Mouse (Mus musculus) embryonic facial prominence, embryonic 11.5 days (tissue): Measurements from ENCODE around the gene Ankfn1. TPM values are rescaled to one million over a fixed set of nuclear protein-coding genes. Genes with fewer than 3 reads are reported as not detected.

Source experiments
- ATAC-seq: fragments of 200-750 bp; cut with Nextera tagmentation; replicated peaks from 2 replicates; pipeline ENCODE4 v1.8.0; 2017; ENCODE audit warnings: low read depth; ENCODE audit not compliant: insufficient number of reproducible peaks, low FRiP score, low TSS enrichment
- DNase-seq: peaks from one replicate; pipeline ENCODE4 v3.0.0-alpha.2; 2015; ENCODE audit warnings: low spot score
- H3K27ac ChIP-seq: fragments of 300-500 bp; sonication (generic); replicated peaks from 2 replicates; pipeline ENCODE4 v1.5.1; 2014; ENCODE audit warnings: mild to moderate bottlenecking, low read depth, low read length, control low read depth
- H3K27me3 ChIP-seq: fragments of 300-500 bp; sonication (generic); 2 replicates; pipeline ENCODE4 v1.6.1; 2014; ENCODE audit warnings: mild to moderate bottlenecking, low read length, moderate library complexity, mixed read lengths; ENCODE audit not compliant: control insufficient read depth, insufficient read depth
- H3K36me3 ChIP-seq: fragments of 300-500 bp; sonication (generic); replicated peaks from 2 replicates; pipeline ENCODE4 v1.6.1; 2014; ENCODE audit warnings: low read depth, mild to moderate bottlenecking, low read length, moderate library complexity, mixed read lengths; ENCODE audit not compliant: control insufficient read depth, insufficient read depth
- H3K4me1 ChIP-seq: fragments of 300-500 bp; sonication (generic); 2 replicates; pipeline ENCODE4 v1.6.1; 2014; ENCODE audit warnings: low read length, mixed read lengths; ENCODE audit not compliant: control insufficient read depth, insufficient read depth
- H3K4me2 ChIP-seq: fragments of 300-500 bp; sonication (generic); 2 replicates; pipeline ENCODE4 v1.6.1; 2014; ENCODE audit warnings: low read depth, mild to moderate bottlenecking, control low read depth, low read length, moderate library complexity
- H3K4me3 ChIP-seq: fragments of 300-500 bp; sonication (generic); 2 replicates; pipeline ENCODE4 v1.5.1; 2014; ENCODE audit warnings: low read depth, low read length, control low read depth
- H3K9ac ChIP-seq: fragments of 300-500 bp; sonication (generic); replicated peaks from 2 replicates; pipeline ENCODE4 v1.6.1; 2014; ENCODE audit warnings: mild to moderate bottlenecking, control low read depth, low read length
- H3K9me3 ChIP-seq: fragments of 300-500 bp; sonication (generic); replicated peaks from 2 replicates; pipeline ENCODE4 v1.6.1; 2016; ENCODE audit warnings: mild to moderate bottlenecking, low read length, inconsistent platforms, mixed read lengths; ENCODE audit not compliant: control insufficient read depth
- WGBS: fragments of 180-500 bp; shearing (Covaris S2); extraction: QIAGEN DNeasy Blood & Tissue Kit; methylation state at CpG from one replicate; pipeline ENCODE4 v1.1.7; 2014; 5-methylcytosine and 5-hydroxymethylcytosine counted together
- polyA plus RNA-seq: library from polyadenylated mRNA; unstranded; fragments of >200 nt; fragmentation: Nextera tagmentation; extraction: Ambion mirVana; gene quantifications from 2 replicates; pipeline ENCODE4 v1.2.1, GENCODE M21; 2014

Ankfn1 gene
- polyA plus RNA-seq, 1 experiment from 2014 or later: 0.48 TPM

DNA sequence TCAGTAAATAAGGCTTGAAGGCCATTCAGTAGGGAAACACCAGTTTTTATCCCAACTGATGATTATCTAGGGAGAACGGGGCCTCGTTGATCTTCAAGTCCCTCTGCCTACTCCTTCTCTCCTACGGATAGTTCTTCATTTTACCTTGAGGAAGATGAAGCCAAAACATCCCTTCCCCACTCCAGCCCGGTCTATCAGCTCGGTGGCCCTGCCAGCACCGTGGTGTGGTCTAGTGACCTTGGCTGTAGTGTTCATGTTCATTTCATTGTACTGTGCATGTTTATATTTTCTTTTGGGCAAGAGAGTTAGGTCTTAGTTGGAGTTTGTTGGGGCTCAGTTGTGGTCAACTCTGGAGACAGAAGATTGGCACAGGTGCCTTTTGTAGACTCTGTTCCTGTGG, 328.5 kb downstream of the Ankfn1 start:
- Histone ChIP-seq H3K4me2 (no peak overlapping the region), H3K4me3 (no peak overlapping the region), H3K9me3 (no peaks in the 10 kb centered on the region), H3K27ac (no peak overlapping the region), H3K27me3 (no peaks in the 10 kb centered on the region), H3K4me1 (peaks cover 3% of the 10 kb centered on the region; the same call in 1 of the 2 replicates), H3K9ac (no peak overlapping the region), H3K36me3 (no peaks in the 10 kb centered on the region)
- ATAC-seq (no peak), DNase-seq (no peak)
- WGBS: 90% methylated on average over 6 of the region's 6 CpGs

DNA sequence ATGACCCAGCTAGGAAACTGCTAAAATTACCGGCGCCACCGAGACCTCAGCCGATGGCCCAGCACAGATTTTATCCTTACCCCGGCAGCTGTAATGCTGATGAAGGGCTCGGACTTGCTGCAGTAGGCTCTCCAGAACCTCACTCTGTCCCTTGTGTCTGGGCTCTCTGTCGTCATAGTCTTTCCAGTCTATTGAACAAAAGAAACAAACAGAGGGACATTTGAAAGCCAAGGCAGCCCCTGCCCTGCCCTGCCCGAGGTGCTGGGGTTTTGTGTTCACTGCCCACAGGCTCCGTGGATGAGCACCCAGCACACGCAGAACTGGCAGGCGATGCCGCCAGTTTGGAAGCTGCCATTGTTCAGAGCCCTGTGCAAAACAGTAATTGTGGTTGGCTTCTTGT, 330.0 kb downstream of the Ankfn1 start:
- Histone ChIP-seq H3K9me3 (no peaks in the 10 kb centered on the region), H3K4me2 (no peak overlapping the region), H3K9ac (no peak overlapping the region), H3K36me3 (no peaks in the 10 kb centered on the region), H3K27ac (no peak overlapping the region), H3K4me3 (no peak overlapping the region), H3K27me3 (no peaks in the 10 kb centered on the region), H3K4me1 (no peaks in the 10 kb centered on the region)
- 52% methylated on average over 12 of the region's 12 CpGs for WGBS
- DNase-seq (no peak), ATAC-seq (no peak)

DNA sequence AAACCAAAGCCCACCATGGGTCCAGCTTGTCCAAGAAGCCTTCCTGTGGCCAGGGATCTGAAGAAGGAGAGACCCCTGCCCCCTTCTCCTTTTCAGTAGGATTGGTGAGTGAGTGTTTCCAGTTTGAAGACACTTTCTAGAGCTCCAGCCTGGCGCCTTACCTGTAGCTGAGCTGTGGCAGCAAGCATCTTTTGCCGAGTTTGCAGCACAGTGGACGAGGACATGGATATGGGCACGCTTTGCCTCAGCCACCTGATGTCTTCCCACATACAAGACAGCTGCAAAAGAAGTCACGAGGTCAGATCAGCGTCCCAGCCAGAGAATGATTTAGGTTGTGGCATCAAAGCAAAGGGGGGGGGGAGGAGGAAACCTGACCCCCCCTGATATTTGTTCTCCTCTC, 336.9 kb downstream of the Ankfn1 start:
- H3K36me3 ChIP-seq: no peaks in the 10 kb centered on the region
- no peak overlapping the region for H3K4me3 ChIP-seq
- ATAC-seq (no peak), DNase-seq (no peak)
- WGBS: 90% methylated on average over 6 of the region's 6 CpGs
- no peak overlapping the region for H3K9ac ChIP-seq
- no peaks in the 10 kb centered on the region for H3K27me3 ChIP-seq
- no peak overlapping the region for H3K27ac ChIP-seq
- H3K4me1 ChIP-seq: no peaks in the 10 kb centered on the region
- no peak overlapping the region for H3K4me2 ChIP-seq
- H3K9me3 ChIP-seq: no peaks in the 10 kb centered on the region

DNA sequence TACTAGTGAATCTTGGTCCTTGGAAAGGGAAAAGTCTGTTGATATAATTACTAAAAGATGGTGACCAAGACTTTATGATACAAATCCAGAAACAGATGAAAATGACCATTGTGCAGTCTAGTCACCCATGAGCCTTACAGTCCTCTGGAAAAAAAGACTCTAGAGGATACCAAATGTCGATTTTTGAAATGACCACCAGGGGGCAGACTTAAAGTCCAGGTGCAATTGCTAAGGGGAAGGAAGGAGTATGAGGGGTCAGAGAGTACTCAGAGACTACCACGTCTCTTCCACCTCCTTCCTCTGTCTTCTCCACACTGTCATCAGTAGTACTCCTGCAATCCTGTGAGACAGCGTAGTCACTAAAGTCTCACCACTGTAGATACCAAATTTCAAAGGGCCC, 353.1 kb downstream of the Ankfn1 start:
- ATAC-seq (no peak), DNase-seq (peak; percentile 47)
- no peak overlapping the region for H3K27ac ChIP-seq
- no peak overlapping the region for H3K4me3 ChIP-seq
- H3K4me1 ChIP-seq: no peaks in the 10 kb centered on the region
- no peak overlapping the region for H3K9ac ChIP-seq
- no peaks in the 10 kb centered on the region for H3K36me3 ChIP-seq
- no peaks in the 10 kb centered on the region for H3K27me3 ChIP-seq
- 52% methylated on average over 3 of the region's 3 CpGs for WGBS
- no peaks in the 10 kb centered on the region for H3K9me3 ChIP-seq
- H3K4me2 ChIP-seq: no peak overlapping the region

DNA sequence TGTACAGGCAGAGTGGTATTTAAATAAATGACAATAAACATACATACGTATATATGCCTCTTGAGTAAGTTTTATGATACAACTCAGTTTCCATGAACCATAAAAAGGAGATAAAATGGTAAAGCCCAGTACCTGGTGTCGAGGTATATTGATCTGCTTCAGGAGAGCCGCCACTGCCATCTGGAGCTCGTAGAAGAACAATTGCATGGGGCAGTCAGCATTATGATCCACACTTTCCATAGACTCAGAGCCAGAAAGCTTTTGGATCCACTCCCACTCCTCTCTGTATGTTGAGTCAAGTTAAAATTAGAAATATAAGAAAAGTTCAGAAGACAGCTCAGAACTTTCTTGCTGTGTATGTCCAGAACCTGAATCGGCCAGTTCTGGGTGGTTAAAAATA, 354.8 kb downstream of the Ankfn1 start:
- no peak overlapping the region for H3K9ac ChIP-seq
- DNase-seq (no peak), ATAC-seq (no peak)
- H3K9me3 ChIP-seq: no peaks in the 10 kb centered on the region
- WGBS: 88% methylated on average over 5 of the region's 5 CpGs
- H3K4me2 ChIP-seq: no peak overlapping the region
- H3K4me3 ChIP-seq: no peak overlapping the region
- H3K4me1 ChIP-seq: no peaks in the 10 kb centered on the region
- H3K27me3 ChIP-seq: no peaks in the 10 kb centered on the region
- no peak overlapping the region for H3K27ac ChIP-seq
- no peaks in the 10 kb centered on the region for H3K36me3 ChIP-seq

DNA sequence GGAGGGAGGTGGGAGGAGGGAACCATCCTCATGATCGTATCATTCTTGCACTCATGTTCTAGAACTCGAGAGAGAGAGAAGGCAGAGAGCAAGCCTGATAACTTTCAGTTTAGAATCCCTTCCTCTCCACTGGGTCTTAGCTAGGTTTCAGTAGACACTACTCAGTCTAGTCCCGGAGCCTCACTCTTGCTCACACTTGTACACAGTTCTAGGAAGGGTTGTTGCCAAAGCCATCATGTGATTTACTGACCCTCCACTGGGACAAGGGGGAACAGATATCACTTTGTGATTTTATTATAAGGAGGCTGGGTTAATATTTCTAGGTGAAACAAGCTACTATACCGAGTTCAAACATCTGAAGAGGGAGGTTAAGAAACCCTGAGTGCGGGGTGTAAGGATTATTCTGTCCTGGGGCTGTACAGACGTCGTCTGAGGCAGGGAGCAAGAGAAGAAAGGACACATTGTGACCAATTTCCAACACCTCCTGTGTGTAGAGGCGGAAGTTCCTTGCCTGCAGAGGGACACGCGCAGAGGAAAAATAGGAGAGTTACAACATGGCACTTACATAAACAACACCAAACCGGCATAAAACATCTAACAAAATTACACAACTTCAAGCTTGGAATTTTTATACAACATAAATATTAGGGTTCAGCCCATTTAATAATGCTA, 356.6 kb downstream of the Ankfn1 start:
- Histone ChIP-seq H3K36me3 (no peaks in the 10 kb centered on the region), H3K27ac (no peak overlapping the region), H3K4me1 (no peaks in the 10 kb centered on the region), H3K4me2 (no peak overlapping the region), H3K9me3 (no peaks in the 10 kb centered on the region), H3K4me3 (no peak overlapping the region), H3K27me3 (no peaks in the 10 kb centered on the region), H3K9ac (no peak overlapping the region)
- ATAC-seq (no peak), DNase-seq (no peak)
- 53% methylated on average over 11 of the region's 11 CpGs for WGBS

DNA sequence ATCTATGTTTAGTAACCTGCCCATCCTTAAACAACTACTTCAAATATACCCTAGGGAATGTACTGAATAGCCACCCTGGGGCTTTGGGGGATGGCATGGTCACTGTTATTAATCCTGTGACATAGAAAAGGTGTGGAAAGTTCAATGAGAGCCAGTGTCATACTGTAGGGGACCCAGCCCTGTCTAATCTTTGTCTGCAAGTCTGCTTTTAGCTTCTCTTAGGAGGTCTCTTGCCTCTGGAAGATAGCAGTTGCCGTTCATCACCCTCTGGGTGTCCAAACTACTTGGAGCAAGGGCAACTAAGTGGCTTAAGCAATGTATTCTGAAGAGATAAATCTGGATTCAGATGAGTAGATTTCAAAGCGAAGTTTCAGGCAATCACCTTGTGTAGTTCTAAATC, 357.6 kb downstream of the Ankfn1 start:
- DNase-seq (no peak), ATAC-seq (no peak)
- no peaks in the 10 kb centered on the region for H3K9me3 ChIP-seq
- no peak overlapping the region for H3K27ac ChIP-seq
- H3K36me3 ChIP-seq: no peaks in the 10 kb centered on the region
- no peak overlapping the region for H3K4me2 ChIP-seq
- WGBS: 85% methylated on average over 2 of the region's 2 CpGs
- H3K27me3 ChIP-seq: no peaks in the 10 kb centered on the region
- H3K4me1 ChIP-seq: no peaks in the 10 kb centered on the region
- H3K4me3 ChIP-seq: no peak overlapping the region
- no peak overlapping the region for H3K9ac ChIP-seq

DNA sequence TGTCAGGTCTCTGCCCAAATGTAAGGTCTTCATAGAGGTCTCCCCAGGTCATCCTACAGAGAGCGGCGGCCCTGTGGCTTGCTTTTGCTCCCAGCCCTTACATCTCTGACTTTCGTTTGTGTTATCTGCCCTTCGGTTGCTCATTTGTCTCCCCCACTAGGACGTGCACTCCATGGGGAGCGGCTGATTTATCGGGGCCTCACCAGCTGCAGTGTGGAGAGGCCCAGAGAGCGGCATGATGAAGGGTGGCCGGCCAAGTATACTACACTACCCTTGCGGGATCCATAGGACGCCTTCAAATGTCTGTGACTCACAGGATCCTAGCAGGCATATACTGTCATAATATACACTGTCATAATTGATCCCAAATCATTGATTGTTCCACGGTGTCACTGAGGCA, 358.8 kb downstream of the Ankfn1 start:
- H3K36me3 ChIP-seq: no peaks in the 10 kb centered on the region
- no peak overlapping the region for H3K9ac ChIP-seq
- H3K4me2 ChIP-seq: no peak overlapping the region
- H3K27ac ChIP-seq: no peak overlapping the region
- no peaks in the 10 kb centered on the region for H3K27me3 ChIP-seq
- no peak for ATAC-seq
- H3K4me3 ChIP-seq: no peak overlapping the region
- H3K4me1 ChIP-seq: no peaks in the 10 kb centered on the region
- H3K9me3 ChIP-seq: no peaks in the 10 kb centered on the region
- WGBS: 74% methylated on average over 12 of the region's 12 CpGs
- DNase-seq: no peak
